Mouse (Mus musculus): Measurements from ENCODE around the gene Fbxw27. TPM values are rescaled to one million over a fixed set of nuclear protein-coding genes. Genes with fewer than 3 reads are reported as not detected.
"Not testable (repeated sequence)": the region's sequence is repeated elsewhere in the genome, so short reads cannot be mapped to it uniquely, and the experiment has no call there.

The Fbxw27 gene
- polyA plus RNA-seq, 1 experiment from 2014 or later, result not detected

- Histone ChIP-seq H3K9ac (replicated peaks; ENCODE audit: low read depth, low read length) (no peak overlapping the region), H3K27me3 (ENCODE audit: control insufficient read depth, insufficient read depth, low read length) (no peaks in the 10 kb centered on the region), H3K9me3 (ENCODE audit: control insufficient read depth, low read depth, low read length) (no peaks in the 10 kb centered on the region), H3K4me1 (ENCODE audit: control insufficient read depth, insufficient read depth, low read length) (no peaks in the 10 kb centered on the region), H3K27ac (ENCODE audit: low read length) (no peak overlapping the region), H3K36me3 (ENCODE audit: control insufficient read depth, insufficient read depth, low read length) (no peaks in the 10 kb centered on the region), H3K4me3 (ENCODE audit: low read depth, low read length) (no peak overlapping the region), H3K4me2 (replicated peaks; ENCODE audit: low read depth, low read length) (no peak overlapping the region)
- no peak for ATAC-seq (ENCODE audit: insufficient number of reproducible peaks, insufficient read depth, low FRiP score, low read depth)
- 37% methylated on average over 3 of the region's 3 CpGs for WGBS
Measured at GRCm38 (mm10) chr9:109807898-109808297, 17.4 kb upstream of the Fbxw27 start.

- Histone ChIP-seq H3K4me1 (ENCODE audit: control insufficient read depth, insufficient read depth, low read length) (no peaks in the 10 kb centered on the region), H3K4me3 (ENCODE audit: low read depth, low read length) (no peak overlapping the region), H3K36me3 (ENCODE audit: control insufficient read depth, insufficient read depth, low read length) (no peaks in the 10 kb centered on the region), H3K27me3 (ENCODE audit: control insufficient read depth, insufficient read depth, low read length) (no peaks in the 10 kb centered on the region), H3K9me3 (ENCODE audit: control insufficient read depth, low read depth, low read length) (no peaks in the 10 kb centered on the region), H3K4me2 (replicated peaks; ENCODE audit: low read depth, low read length) (no peak overlapping the region), H3K9ac (replicated peaks; ENCODE audit: low read depth, low read length) (no peak overlapping the region), H3K27ac (ENCODE audit: low read length) (no peak overlapping the region)
- 60% methylated on average over 2 of the region's 2 CpGs for WGBS
- ATAC-seq (ENCODE audit: insufficient number of reproducible peaks, insufficient read depth, low FRiP score, low read depth), result no peak
Measured at GRCm38 (mm10) chr9:109806695-109807293, 16.3 kb upstream of the Fbxw27 start.

- Histone ChIP-seq H3K36me3 (ENCODE audit: control insufficient read depth, insufficient read depth, low read length) (no peaks in the 10 kb centered on the region), H3K4me1 (ENCODE audit: control insufficient read depth, insufficient read depth, low read length) (no peaks in the 10 kb centered on the region), H3K4me2 (replicated peaks; ENCODE audit: low read depth, low read length) (no peak overlapping the region), H3K27me3 (ENCODE audit: control insufficient read depth, insufficient read depth, low read length) (no peaks in the 10 kb centered on the region), H3K9me3 (ENCODE audit: control insufficient read depth, low read depth, low read length) (no peaks in the 10 kb centered on the region), H3K27ac (ENCODE audit: low read length) (no peak overlapping the region), H3K9ac (replicated peaks; ENCODE audit: low read depth, low read length) (no peak overlapping the region), H3K4me3 (ENCODE audit: low read depth, low read length) (no peak overlapping the region)
- WGBS, result 54% methylated on average over 1 of the region's 1 CpGs
- ATAC-seq (ENCODE audit: insufficient number of reproducible peaks, insufficient read depth, low FRiP score, low read depth), result no peak
Measured at GRCm38 (mm10) chr9:109806260-109806659, 15.8 kb upstream of the Fbxw27 start.

- H3K4me2 ChIP-seq (replicated peaks; ENCODE audit: low read depth, low read length); ATAC-seq (ENCODE audit: insufficient number of reproducible peaks, insufficient read depth, low FRiP score, low read depth); H3K27ac ChIP-seq (ENCODE audit: low read length); H3K9ac ChIP-seq (replicated peaks; ENCODE audit: low read depth, low read length); H3K4me1 ChIP-seq (ENCODE audit: control insufficient read depth, insufficient read depth, low read length); H3K9me3 ChIP-seq (ENCODE audit: control insufficient read depth, low read depth, low read length); H3K4me3 ChIP-seq (ENCODE audit: low read depth, low read length); H3K36me3 ChIP-seq (ENCODE audit: control insufficient read depth, insufficient read depth, low read length); H3K27me3 ChIP-seq (ENCODE audit: control insufficient read depth, insufficient read depth, low read length): not testable (repeated sequence)
- WGBS, result 72% methylated on average over 2 of the region's 2 CpGs
Measured at GRCm38 (mm10) chr9:109805596-109805995, 15.1 kb upstream of the Fbxw27 start.

- no peak for ATAC-seq (ENCODE audit: insufficient number of reproducible peaks, insufficient read depth, low FRiP score, low read depth)
- 89% methylated on average over 1 of the region's 1 CpGs for WGBS
- H3K4me2 ChIP-seq (replicated peaks; ENCODE audit: low read depth, low read length), result no peak overlapping the region
- no peaks in the 10 kb centered on the region for H3K4me1 ChIP-seq (ENCODE audit: control insufficient read depth, insufficient read depth, low read length)
- no peaks in the 10 kb centered on the region for H3K27me3 ChIP-seq (ENCODE audit: control insufficient read depth, insufficient read depth, low read length)
- H3K4me3 ChIP-seq (ENCODE audit: low read depth, low read length), result no peak overlapping the region
- no peaks in the 10 kb centered on the region for H3K9me3 ChIP-seq (ENCODE audit: control insufficient read depth, low read depth, low read length)
- H3K27ac ChIP-seq (ENCODE audit: low read length), result no peak overlapping the region
- H3K9ac ChIP-seq (replicated peaks; ENCODE audit: low read depth, low read length), result no peak overlapping the region
- H3K36me3 ChIP-seq (ENCODE audit: control insufficient read depth, insufficient read depth, low read length), result no peaks in the 10 kb centered on the region
Measured at GRCm38 (mm10) chr9:109798051-109798450, 7.6 kb upstream of the Fbxw27 start.

- H3K4me2 ChIP-seq (replicated peaks; ENCODE audit: low read depth, low read length), result no peak overlapping the region
- WGBS, result 80% methylated on average over 2 of the region's 2 CpGs
- no peaks in the 10 kb centered on the region for H3K27me3 ChIP-seq (ENCODE audit: control insufficient read depth, insufficient read depth, low read length)
- H3K27ac ChIP-seq (ENCODE audit: low read length), result no peak overlapping the region
- H3K36me3 ChIP-seq (ENCODE audit: control insufficient read depth, insufficient read depth, low read length), result no peaks in the 10 kb centered on the region
- ATAC-seq (ENCODE audit: insufficient number of reproducible peaks, insufficient read depth, low FRiP score, low read depth), result no peak
- H3K9me3 ChIP-seq (ENCODE audit: control insufficient read depth, low read depth, low read length), result no peaks in the 10 kb centered on the region
- no peak overlapping the region for H3K9ac ChIP-seq (replicated peaks; ENCODE audit: low read depth, low read length)
- H3K4me3 ChIP-seq (ENCODE audit: low read depth, low read length), result no peak overlapping the region
- no peaks in the 10 kb centered on the region for H3K4me1 ChIP-seq (ENCODE audit: control insufficient read depth, insufficient read depth, low read length)
Measured at GRCm38 (mm10) chr9:109795811-109796210, 5.3 kb upstream of the Fbxw27 start.

GRCm38 (mm10) chr9:109795221-109795620 is 4.8 kb upstream of the Fbxw27 start:
- Histone ChIP-seq H3K4me1 (ENCODE audit: control insufficient read depth, insufficient read depth, low read length) (no peaks in the 10 kb centered on the region), H3K9me3 (ENCODE audit: control insufficient read depth, low read depth, low read length) (no peaks in the 10 kb centered on the region), H3K9ac (replicated peaks; ENCODE audit: low read depth, low read length) (no peak overlapping the region), H3K27ac (ENCODE audit: low read length) (no peak overlapping the region), H3K4me3 (ENCODE audit: low read depth, low read length) (no peak overlapping the region), H3K27me3 (ENCODE audit: control insufficient read depth, insufficient read depth, low read length) (no peaks in the 10 kb centered on the region), H3K36me3 (ENCODE audit: control insufficient read depth, insufficient read depth, low read length) (no peaks in the 10 kb centered on the region), H3K4me2 (replicated peaks; ENCODE audit: low read depth, low read length) (no peak overlapping the region)
- no peak for ATAC-seq (ENCODE audit: insufficient number of reproducible peaks, insufficient read depth, low FRiP score, low read depth)
- WGBS, result 71% methylated on average over 2 of the region's 2 CpGs

- not testable (repeated sequence) for H3K4me2 ChIP-seq (replicated peaks; ENCODE audit: low read depth, low read length); ATAC-seq (ENCODE audit: insufficient number of reproducible peaks, insufficient read depth, low FRiP score, low read depth); H3K27ac ChIP-seq (ENCODE audit: low read length); H3K9ac ChIP-seq (replicated peaks; ENCODE audit: low read depth, low read length); H3K4me1 ChIP-seq (ENCODE audit: control insufficient read depth, insufficient read depth, low read length); H3K27me3 ChIP-seq (ENCODE audit: control insufficient read depth, insufficient read depth, low read length); H3K36me3 ChIP-seq (ENCODE audit: control insufficient read depth, insufficient read depth, low read length); H3K9me3 ChIP-seq (ENCODE audit: control insufficient read depth, low read depth, low read length); H3K4me3 ChIP-seq (ENCODE audit: low read depth, low read length)
- WGBS, result 77% methylated on average over 1 of the region's 1 CpGs
Measured at GRCm38 (mm10) chr9:109766841-109767240, 23.6 kb downstream of the Fbxw27 start.

GRCm38 (mm10) chr9:109745989-109746388 is 44.5 kb downstream of the Fbxw27 start, which contains the start of gene Fbxw26:
Gene Fbxw26, minus strand, starts transcription at chr9:109746089.
- H3K9me3 ChIP-seq (ENCODE audit: control insufficient read depth, low read depth, low read length); H3K4me3 ChIP-seq (ENCODE audit: low read depth, low read length); H3K27me3 ChIP-seq (ENCODE audit: control insufficient read depth, insufficient read depth, low read length); H3K27ac ChIP-seq (ENCODE audit: low read length); H3K9ac ChIP-seq (replicated peaks; ENCODE audit: low read depth, low read length); H3K36me3 ChIP-seq (ENCODE audit: control insufficient read depth, insufficient read depth, low read length); H3K4me1 ChIP-seq (ENCODE audit: control insufficient read depth, insufficient read depth, low read length); H3K4me2 ChIP-seq (replicated peaks; ENCODE audit: low read depth, low read length); ATAC-seq (ENCODE audit: insufficient number of reproducible peaks, insufficient read depth, low FRiP score, low read depth): not testable (repeated sequence)
- 87% methylated on average over 3 of the region's 3 CpGs for WGBS
